Mouse (Mus musculus): ENCODE measurements at regions not wholly inside any gene's neighbourhood (a gene's known extent, or its start where the extent isn't known, plus 50 kb on each side); places are given as distances from the start of the nearest gene placed in this dataset.

GRCm38 (mm10) chr2:169495368-169495767 is 92.2 kb downstream of the Gm11011 start:
- Histone ChIP-seq H3K4me1 (ENCODE audit: control insufficient read depth, insufficient read depth, low read length) (0 out of 2 replicates have a peak, but pooled peaks cover 4% of the 10 kb centered on the region), H3K4me3 (ENCODE audit: low read depth, low read length) (no peak overlapping the region), H3K27ac (ENCODE audit: low read length) (no peak overlapping the region), H3K36me3 (ENCODE audit: control insufficient read depth, insufficient read depth, low read length) (no peaks in the 10 kb centered on the region), H3K9ac (ENCODE audit: low read depth, low read length) (no peak overlapping the region), H3K9me3 (replicated peaks; ENCODE audit: control insufficient read depth, low read length, poor library complexity, severe bottlenecking) (no peaks in the 10 kb centered on the region), H3K4me2 (ENCODE audit: low read length) (no peak overlapping the region), H3K27me3 (ENCODE audit: control insufficient read depth, insufficient read depth, low read depth, low read length) (no peaks in the 10 kb centered on the region)
- 88% methylated on average over 10 of the region's 10 CpGs for WGBS
- no peak for ATAC-seq

- H3K4me3 ChIP-seq (ENCODE audit: low read depth, low read length): no peak overlapping the region
- H3K9me3 ChIP-seq (replicated peaks; ENCODE audit: control insufficient read depth, low read length, poor library complexity, severe bottlenecking): no peaks in the 10 kb centered on the region
- no peaks in the 10 kb centered on the region for H3K27me3 ChIP-seq (ENCODE audit: control insufficient read depth, insufficient read depth, low read depth, low read length)
- H3K4me1 ChIP-seq (ENCODE audit: control insufficient read depth, insufficient read depth, low read length): 0 out of 2 replicates have a peak, but pooled peaks cover 4% of the 10 kb centered on the region
- no peak overlapping the region for H3K4me2 ChIP-seq (ENCODE audit: low read length)
- 73% methylated on average over 11 of the region's 11 CpGs for WGBS
- no peak for ATAC-seq
- no peak overlapping the region for H3K9ac ChIP-seq (ENCODE audit: low read depth, low read length)
- no peak overlapping the region for H3K27ac ChIP-seq (ENCODE audit: low read length)
- no peaks in the 10 kb centered on the region for H3K36me3 ChIP-seq (ENCODE audit: control insufficient read depth, insufficient read depth, low read length)
These were observed 92.8 kb downstream of the Gm11011 start for GRCm38 (mm10) chr2:169494503-169495311.

- WGBS: 57% methylated on average over 16 of the region's 16 CpGs
- H3K27ac ChIP-seq (ENCODE audit: low read length): no peak overlapping the region
- ATAC-seq: no peak
- H3K4me1 ChIP-seq (ENCODE audit: control insufficient read depth, insufficient read depth, low read length): 0 out of 2 replicates have a peak, but pooled peaks cover 4% of the 10 kb centered on the region
- H3K9me3 ChIP-seq (replicated peaks; ENCODE audit: control insufficient read depth, low read length, poor library complexity, severe bottlenecking): no peaks in the 10 kb centered on the region
- H3K4me3 ChIP-seq (ENCODE audit: low read depth, low read length): no peak overlapping the region
- no peak overlapping the region for H3K4me2 ChIP-seq (ENCODE audit: low read length)
- no peaks in the 10 kb centered on the region for H3K36me3 ChIP-seq (ENCODE audit: control insufficient read depth, insufficient read depth, low read length)
- H3K27me3 ChIP-seq (ENCODE audit: control insufficient read depth, insufficient read depth, low read depth, low read length): no peaks in the 10 kb centered on the region
- no peak overlapping the region for H3K9ac ChIP-seq (ENCODE audit: low read depth, low read length)
These were observed 93.8 kb downstream of the Gm11011 start for GRCm38 (mm10) chr2:169493609-169494275.

- Histone ChIP-seq H3K9ac (ENCODE audit: low read depth, low read length) (no peak overlapping the region), H3K27ac (ENCODE audit: low read length) (no peak overlapping the region), H3K4me2 (ENCODE audit: low read length) (no peak overlapping the region), H3K4me3 (ENCODE audit: low read depth, low read length) (no peak overlapping the region), H3K27me3 (ENCODE audit: control insufficient read depth, insufficient read depth, low read depth, low read length) (no peaks in the 10 kb centered on the region), H3K36me3 (ENCODE audit: control insufficient read depth, insufficient read depth, low read length) (no peaks in the 10 kb centered on the region), H3K4me1 (ENCODE audit: control insufficient read depth, insufficient read depth, low read length) (no peaks in the 10 kb centered on the region), H3K9me3 (replicated peaks; ENCODE audit: control insufficient read depth, low read length, poor library complexity, severe bottlenecking) (no peaks in the 10 kb centered on the region)
- ATAC-seq: no peak
- WGBS: 80% methylated on average over 8 of the region's 8 CpGs
These were observed 103.6 kb downstream of the Gm11011 start for GRCm38 (mm10) chr2:169483934-169484333.

- no peaks in the 10 kb centered on the region for H3K9me3 ChIP-seq (replicated peaks; ENCODE audit: control insufficient read depth, low read length, poor library complexity, severe bottlenecking)
- H3K4me2 ChIP-seq (ENCODE audit: low read length): no peak overlapping the region
- 73% methylated on average over 15 of the region's 15 CpGs for WGBS
- H3K36me3 ChIP-seq (ENCODE audit: control insufficient read depth, insufficient read depth, low read length): no peaks in the 10 kb centered on the region
- no peaks in the 10 kb centered on the region for H3K4me1 ChIP-seq (ENCODE audit: control insufficient read depth, insufficient read depth, low read length)
- H3K27me3 ChIP-seq (ENCODE audit: control insufficient read depth, insufficient read depth, low read depth, low read length): no peaks in the 10 kb centered on the region
- no peak overlapping the region for H3K27ac ChIP-seq (ENCODE audit: low read length)
- no peak overlapping the region for H3K4me3 ChIP-seq (ENCODE audit: low read depth, low read length)
- no peak overlapping the region for H3K9ac ChIP-seq (ENCODE audit: low read depth, low read length)
- no peak for ATAC-seq
These were observed 105.6 kb downstream of the Gm11011 start for GRCm38 (mm10) chr2:169481731-169482465.

- Histone ChIP-seq H3K27ac (ENCODE audit: low read length) (no peak overlapping the region), H3K4me2 (ENCODE audit: low read length) (no peak overlapping the region), H3K27me3 (ENCODE audit: control insufficient read depth, insufficient read depth, low read depth, low read length) (no peaks in the 10 kb centered on the region), H3K36me3 (ENCODE audit: control insufficient read depth, insufficient read depth, low read length) (no peaks in the 10 kb centered on the region), H3K4me3 (ENCODE audit: low read depth, low read length) (no peak overlapping the region), H3K4me1 (ENCODE audit: control insufficient read depth, insufficient read depth, low read length) (peaks cover 6% of the 10 kb centered on the region), H3K9ac (ENCODE audit: low read depth, low read length) (no peak overlapping the region), H3K9me3 (replicated peaks; ENCODE audit: control insufficient read depth, low read length, poor library complexity, severe bottlenecking) (no peaks in the 10 kb centered on the region)
- ATAC-seq: no peak
- WGBS: 16% methylated on average over 9 of the region's 9 CpGs
These were observed 113.0 kb downstream of the Gm11011 start for GRCm38 (mm10) chr2:169474418-169475112.

GRCm38 (mm10) chr2:169469538-169469937 is 118.0 kb downstream of the Gm11011 start:
- Histone ChIP-seq H3K27me3 (ENCODE audit: control insufficient read depth, insufficient read depth, low read depth, low read length) (no peaks in the 10 kb centered on the region), H3K9ac (ENCODE audit: low read depth, low read length) (no peak overlapping the region), H3K4me2 (ENCODE audit: low read length) (no peak overlapping the region), H3K4me1 (ENCODE audit: control insufficient read depth, insufficient read depth, low read length) (peaks cover 7% of the 10 kb centered on the region), H3K9me3 (replicated peaks; ENCODE audit: control insufficient read depth, low read length, poor library complexity, severe bottlenecking) (no peaks in the 10 kb centered on the region), H3K4me3 (ENCODE audit: low read depth, low read length) (no peak overlapping the region), H3K27ac (ENCODE audit: low read length) (no peak overlapping the region), H3K36me3 (ENCODE audit: control insufficient read depth, insufficient read depth, low read length) (no peaks in the 10 kb centered on the region)
- 64% methylated on average over 10 of the region's 10 CpGs for WGBS
- ATAC-seq: 0 out of 2 replicates have a peak, but pooled peaks have one; percentile 42

GRCm38 (mm10) chr2:169467621-169468020 is 119.9 kb downstream of the Gm11011 start:
- Histone ChIP-seq H3K9me3 (replicated peaks; ENCODE audit: control insufficient read depth, low read length, poor library complexity, severe bottlenecking) (no peaks in the 10 kb centered on the region), H3K27ac (ENCODE audit: low read length) (no peak overlapping the region), H3K9ac (ENCODE audit: low read depth, low read length) (no peak overlapping the region), H3K36me3 (ENCODE audit: control insufficient read depth, insufficient read depth, low read length) (no peaks in the 10 kb centered on the region), H3K4me1 (ENCODE audit: control insufficient read depth, insufficient read depth, low read length) (peaks cover 5% of the 10 kb centered on the region), H3K4me2 (ENCODE audit: low read length) (no peak overlapping the region), H3K4me3 (ENCODE audit: low read depth, low read length) (no peak overlapping the region), H3K27me3 (ENCODE audit: control insufficient read depth, insufficient read depth, low read depth, low read length) (no peaks in the 10 kb centered on the region)
- ATAC-seq: no peak
- WGBS: 74% methylated on average over 6 of the region's 6 CpGs

Data from midbrain, embryonic 16.5 days (tissue).